Mouse (Mus musculus): Measurements from ENCODE around the gene Ptpn9. TPM values are rescaled to one million over a fixed set of nuclear protein-coding genes. Genes with fewer than 3 reads are reported as not detected.

Ptpn9 gene
- polyA plus RNA-seq, 1 experiment = 18.5 TPM

GRCm38 (mm10) chr9:57071801-57072351 is 77.2 kb downstream of the Ptpn9 start, which contains the start of gene Sin3a:
Gene Sin3a, plus strand, starts transcription at chr9:57072040.
- peak within 1 kb of the TSS; percentile 89 for H3K4me3 ChIP-seq (ENCODE audit: insufficient read depth, low read length)
- no peak for TF ChIP-seq POLR2A (IDR thresholded peaks at IDR 0.05; ENCODE audit: borderline replicate concordance, low read depth, low read length)
- no peak for TF ChIP-seq CTCF (IDR thresholded peaks at IDR 0.05; ENCODE audit: low read depth, low read length)
- H3K4me1 ChIP-seq (ENCODE audit: control insufficient read depth, insufficient read depth, low read length) = peaks cover 5% of the 10 kb centered on the region
- H3K27ac ChIP-seq (ENCODE audit: insufficient read depth, low read depth, low read length) = peak within 1 kb of the TSS; percentile 96

DNA sequence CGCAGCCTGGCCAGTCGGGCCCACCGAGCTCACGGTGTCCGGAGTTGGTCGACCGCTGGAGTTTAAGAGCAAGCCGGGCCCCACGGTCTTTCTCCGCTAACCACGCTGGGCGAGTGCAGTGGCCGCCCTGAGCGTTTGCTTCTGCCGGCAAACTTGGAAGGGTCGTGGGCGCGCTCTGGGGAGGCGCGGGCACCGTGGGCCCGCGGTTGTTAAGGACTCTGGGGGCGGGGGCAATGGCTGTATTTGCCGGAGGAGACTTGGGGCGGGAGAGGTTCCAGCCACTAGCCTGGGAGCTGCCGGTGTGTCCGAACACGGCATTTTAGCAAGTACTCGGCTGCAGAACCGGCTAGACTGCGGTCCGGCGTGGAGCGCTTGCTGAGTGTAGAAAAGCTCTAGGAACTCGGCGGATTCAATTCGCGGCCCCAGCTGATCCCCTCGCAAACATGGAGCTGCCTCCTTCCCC is 77.8 kb downstream of the Ptpn9 start:
- H3K4me3 ChIP-seq (ENCODE audit: insufficient read depth, low read length) = peak overlapping the region; percentile 89
- H3K4me1 ChIP-seq (ENCODE audit: control insufficient read depth, insufficient read depth, low read length) = peaks cover 5% of the 10 kb centered on the region
- no peak for TF ChIP-seq CTCF (IDR thresholded peaks at IDR 0.05; ENCODE audit: low read depth, low read length)
- TF ChIP-seq POLR2A (IDR thresholded peaks at IDR 0.05; ENCODE audit: borderline replicate concordance, low read depth, low read length) = no peak

GRCm38 (mm10) chr9:57072989-57073789 is 78.5 kb downstream of the Ptpn9 start:
- no peak for TF ChIP-seq CTCF (IDR thresholded peaks at IDR 0.05; ENCODE audit: low read depth, low read length)
- no peak for TF ChIP-seq POLR2A (IDR thresholded peaks at IDR 0.05; ENCODE audit: borderline replicate concordance, low read depth, low read length)

More for the DNA sequence above, 77.8 kb downstream of the Ptpn9 start:
- H3K27ac ChIP-seq (ENCODE audit: insufficient read depth, low read depth, low read length) = peak overlapping the region; percentile 96

GRCm38 (mm10) chr9:57073790-57074094 is 79.0 kb downstream of the Ptpn9 start:
- Histone ChIP-seq H3K4me1 (ENCODE audit: control insufficient read depth, insufficient read depth, low read length) (peaks cover 7% of the 10 kb centered on the region), H3K27ac (ENCODE audit: insufficient read depth, low read depth, low read length) (peak overlapping the region; percentile 93), H3K4me3 (ENCODE audit: insufficient read depth, low read length) (peak overlapping the region; percentile 65)
- no peak for TF ChIP-seq POLR2A (IDR thresholded peaks at IDR 0.05; ENCODE audit: borderline replicate concordance, low read depth, low read length)
- no peak for TF ChIP-seq CTCF (IDR thresholded peaks at IDR 0.05; ENCODE audit: low read depth, low read length)

More at GRCm38 (mm10) chr9:57072989-57073789, 78.5 kb downstream of the Ptpn9 start:
- peak overlapping the region; percentile 89 for H3K4me3 ChIP-seq (ENCODE audit: insufficient read depth, low read length)
- peak overlapping the region; percentile 96 for H3K27ac ChIP-seq (ENCODE audit: insufficient read depth, low read depth, low read length)
- H3K4me1 ChIP-seq (ENCODE audit: control insufficient read depth, insufficient read depth, low read length) = peaks cover 7% of the 10 kb centered on the region

- peaks cover 7% of the 10 kb centered on the region for H3K4me1 ChIP-seq (ENCODE audit: control insufficient read depth, insufficient read depth, low read length)
- peak overlapping the region; percentile 65 for H3K4me3 ChIP-seq (ENCODE audit: insufficient read depth, low read length)
- TF ChIP-seq POLR2A (IDR thresholded peaks at IDR 0.05; ENCODE audit: borderline replicate concordance, low read depth, low read length) = no peak
- no peak for TF ChIP-seq CTCF (IDR thresholded peaks at IDR 0.05; ENCODE audit: low read depth, low read length)
- H3K27ac ChIP-seq (ENCODE audit: insufficient read depth, low read depth, low read length) = peak overlapping the region; percentile 93
Measured at GRCm38 (mm10) chr9:57074171-57074821, 79.6 kb downstream of the Ptpn9 start.

GRCm38 (mm10) chr9:57074822-57075603 is 80.3 kb downstream of the Ptpn9 start:
- TF ChIP-seq POLR2A (IDR thresholded peaks at IDR 0.05; ENCODE audit: borderline replicate concordance, low read depth, low read length) (no peak), CTCF (IDR thresholded peaks at IDR 0.05; ENCODE audit: low read depth, low read length) (no peak)
- Histone ChIP-seq H3K4me3 (ENCODE audit: insufficient read depth, low read length) (peak overlapping the region; percentile 65), H3K27ac (ENCODE audit: insufficient read depth, low read depth, low read length) (peak overlapping the region; percentile 64), H3K4me1 (ENCODE audit: control insufficient read depth, insufficient read depth, low read length) (peaks cover 7% of the 10 kb centered on the region)

DNA sequence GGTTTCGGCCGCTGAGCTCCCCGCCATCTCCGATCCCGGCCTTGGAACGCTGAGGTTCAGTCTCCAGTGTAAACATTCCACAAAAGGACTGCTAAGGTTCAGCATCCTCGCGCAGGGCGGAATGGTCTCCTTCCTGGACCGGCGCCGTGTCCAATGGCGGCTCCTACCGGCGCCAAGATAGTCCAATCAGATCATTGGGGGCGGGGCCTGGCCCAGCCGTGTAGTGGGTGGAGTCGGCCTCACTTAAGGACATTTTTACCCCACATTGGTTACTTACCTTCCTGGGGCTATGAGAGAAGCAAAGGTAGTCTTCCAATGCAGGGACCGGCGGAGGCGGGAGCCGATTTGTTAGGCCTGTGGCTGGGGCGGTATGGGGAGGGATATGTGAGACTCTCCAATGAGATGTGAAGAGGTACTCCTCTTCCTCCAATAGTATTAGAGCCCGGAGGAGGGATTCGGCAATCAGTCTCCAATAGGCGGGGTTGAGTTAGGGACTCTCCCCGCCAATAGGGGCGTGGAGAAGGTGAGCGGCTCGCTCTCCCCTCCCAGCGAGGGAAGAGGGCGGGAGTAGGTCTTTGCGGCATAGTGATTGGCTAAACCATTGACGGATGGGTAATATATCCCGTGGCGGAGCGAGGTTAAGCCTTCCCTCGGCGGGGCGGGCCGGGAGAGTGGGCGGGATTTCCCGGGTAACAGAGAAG is 81.1 kb downstream of the Ptpn9 start:
- peak overlapping the region; percentile 65 for H3K4me3 ChIP-seq (ENCODE audit: insufficient read depth, low read length)
- H3K27ac ChIP-seq (ENCODE audit: insufficient read depth, low read depth, low read length) = peak overlapping the region; percentile 64
- no peak for TF ChIP-seq POLR2A (IDR thresholded peaks at IDR 0.05; ENCODE audit: borderline replicate concordance, low read depth, low read length)
- no peak for TF ChIP-seq CTCF (IDR thresholded peaks at IDR 0.05; ENCODE audit: low read depth, low read length)
- peaks cover 4% of the 10 kb centered on the region; the same call in 1 of the 2 replicates for H3K4me1 ChIP-seq (ENCODE audit: control insufficient read depth, insufficient read depth, low read length)

DNA sequence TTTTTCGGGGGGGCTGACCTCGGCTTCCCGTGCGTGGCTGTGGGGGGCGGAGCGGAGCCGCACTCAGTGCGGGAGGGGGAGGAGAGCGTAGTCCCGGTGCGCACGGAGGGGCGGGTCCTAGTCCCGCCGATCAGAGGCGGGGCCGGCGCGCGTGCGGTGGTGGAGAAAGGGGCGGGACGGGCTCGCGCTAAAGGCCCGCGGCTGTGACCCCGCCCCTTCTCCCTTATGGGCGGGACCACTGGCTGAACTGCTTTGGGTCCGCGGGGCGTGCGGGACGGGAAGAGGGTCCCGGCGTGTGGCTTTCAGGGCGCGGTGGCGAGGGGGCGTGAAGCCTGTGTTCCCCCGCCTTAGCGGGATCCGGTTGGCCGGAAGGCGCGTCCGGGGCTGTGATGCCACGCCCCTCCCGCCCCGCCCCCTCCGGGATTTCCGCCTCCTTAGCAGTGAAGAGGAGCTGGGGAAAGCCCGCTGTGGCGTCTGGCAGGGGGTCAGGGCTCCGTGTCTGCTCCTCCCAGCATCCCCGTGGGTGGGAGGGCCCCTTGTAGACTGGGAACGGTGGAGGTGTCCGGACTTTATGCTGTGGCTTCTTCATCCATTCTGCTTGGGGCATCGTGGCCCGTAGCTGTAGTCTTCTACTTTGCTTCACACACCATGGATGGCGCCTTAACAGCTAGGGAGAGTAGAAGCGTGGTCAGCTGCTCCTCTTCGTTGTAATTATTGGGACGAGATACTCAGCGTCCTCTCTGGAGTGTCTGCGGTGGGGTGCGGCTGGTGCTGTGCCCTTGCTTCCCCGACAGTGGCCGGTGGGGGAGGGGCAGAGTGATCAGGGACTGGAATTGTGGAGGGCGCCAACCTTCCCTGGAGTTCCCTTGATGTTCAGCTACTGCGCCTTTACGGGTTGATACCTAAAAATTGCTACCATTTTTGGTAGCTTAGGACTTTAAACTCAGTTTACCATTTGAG is 82.3 kb downstream of the Ptpn9 start:
- TF ChIP-seq POLR2A (IDR thresholded peaks at IDR 0.05; ENCODE audit: borderline replicate concordance, low read depth, low read length) (no peak), CTCF (IDR thresholded peaks at IDR 0.05; ENCODE audit: low read depth, low read length) (no peak)
- 0 out of 2 replicates have a peak, but pooled peaks cover 2% of the 10 kb centered on the region for H3K4me1 ChIP-seq (ENCODE audit: control insufficient read depth, insufficient read depth, low read length)
- peak overlapping the region; percentile 97 for H3K4me3 ChIP-seq (ENCODE audit: insufficient read depth, low read length)
- H3K27ac ChIP-seq (ENCODE audit: insufficient read depth, low read depth, low read length) = peak overlapping the region; percentile 94
